Mouse (Mus musculus) adrenal gland (tissue): ENCODE measurements at regions not wholly inside any gene's neighbourhood (a gene's known extent, or its start where the extent isn't known, plus 50 kb on each side); places are given as distances from the start of the nearest gene placed in this dataset.

Source experiments
- intact Hi-C: fragments of 180-260 bp; cut with DNase I; formaldehyde crosslinking; loops from one replicate; pipeline ENCODE4 v1.15.1; 2025

- intact Hi-C loops, result no loop called here
These were observed 202.6 kb upstream of the Tle3 start for GRCm38 (mm10) chr9:61169506-61170090.

- intact Hi-C loops, result no loop called here
These were observed 201.2 kb upstream of the Tle3 start for GRCm38 (mm10) chr9:61170921-61171320.

DNA sequence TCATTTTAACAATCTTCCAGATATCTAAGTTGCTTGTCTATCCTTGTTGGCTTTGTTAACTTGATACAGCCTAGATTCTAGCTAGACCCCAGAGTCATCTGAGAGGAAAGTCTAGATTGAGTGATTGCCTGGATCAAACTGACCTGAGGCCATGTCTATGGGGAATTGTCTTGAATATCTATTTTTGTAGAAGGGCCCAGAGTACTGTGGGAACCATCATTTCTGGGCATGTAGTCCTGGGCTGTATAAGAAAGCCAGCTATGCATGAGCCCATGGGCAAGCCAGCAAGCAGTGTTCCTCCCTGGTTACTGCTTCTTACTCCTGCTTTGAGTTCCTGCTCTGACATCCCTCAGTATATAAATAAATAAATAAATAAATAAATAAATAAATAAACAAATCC lies 199.7 kb upstream of the Tle3 start:
- intact Hi-C loops, result no loop called here

DNA sequence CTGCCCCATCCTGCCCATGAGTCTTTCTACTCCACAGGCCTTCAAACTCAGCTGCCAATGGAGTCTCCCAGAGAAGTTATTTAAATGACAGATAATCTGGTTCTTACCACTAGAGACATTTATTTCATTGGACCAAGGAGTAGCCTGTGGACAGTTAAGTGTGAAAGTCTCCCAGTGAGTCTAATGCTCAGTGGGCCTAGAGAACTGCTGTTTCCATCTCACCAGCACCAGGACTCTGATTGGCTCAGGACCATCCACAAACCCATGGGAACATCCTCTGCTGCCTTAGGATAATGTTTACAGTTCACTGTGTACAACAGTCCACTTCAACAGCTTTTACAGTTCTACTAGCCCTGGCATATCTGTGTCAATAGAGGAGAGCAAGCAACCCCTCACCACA lies 198.6 kb upstream of the Tle3 start:
- intact Hi-C loops, result no loop called here

GRCm38 (mm10) chr9:61175381-61175780 lies 196.8 kb upstream of the Tle3 start:
- intact Hi-C loops, result no loop called here

DNA sequence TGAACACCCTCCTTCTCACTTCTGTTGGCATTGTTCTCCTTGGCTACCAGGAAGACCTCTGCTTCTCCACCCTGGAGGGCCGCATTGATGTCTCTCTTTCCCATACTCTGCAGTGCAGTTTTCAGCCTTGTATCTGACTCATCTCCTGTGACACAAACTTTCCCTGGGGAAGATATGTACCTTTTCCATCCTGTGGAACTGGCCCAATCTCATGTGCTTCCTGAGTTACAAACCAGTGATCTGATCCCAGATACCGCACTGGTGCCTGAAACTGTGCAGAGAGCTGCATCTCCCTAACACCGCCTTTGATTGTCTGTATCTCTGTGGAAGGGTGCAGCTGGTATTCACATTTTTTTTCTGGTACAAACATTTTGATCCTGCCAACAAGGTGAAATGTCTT lies 195.3 kb upstream of the Tle3 start:
- intact Hi-C loops, result no loop called here

- intact Hi-C loops, result no loop called here
These were observed 185.4 kb upstream of the Tle3 start for GRCm38 (mm10) chr9:61186541-61187420.

DNA sequence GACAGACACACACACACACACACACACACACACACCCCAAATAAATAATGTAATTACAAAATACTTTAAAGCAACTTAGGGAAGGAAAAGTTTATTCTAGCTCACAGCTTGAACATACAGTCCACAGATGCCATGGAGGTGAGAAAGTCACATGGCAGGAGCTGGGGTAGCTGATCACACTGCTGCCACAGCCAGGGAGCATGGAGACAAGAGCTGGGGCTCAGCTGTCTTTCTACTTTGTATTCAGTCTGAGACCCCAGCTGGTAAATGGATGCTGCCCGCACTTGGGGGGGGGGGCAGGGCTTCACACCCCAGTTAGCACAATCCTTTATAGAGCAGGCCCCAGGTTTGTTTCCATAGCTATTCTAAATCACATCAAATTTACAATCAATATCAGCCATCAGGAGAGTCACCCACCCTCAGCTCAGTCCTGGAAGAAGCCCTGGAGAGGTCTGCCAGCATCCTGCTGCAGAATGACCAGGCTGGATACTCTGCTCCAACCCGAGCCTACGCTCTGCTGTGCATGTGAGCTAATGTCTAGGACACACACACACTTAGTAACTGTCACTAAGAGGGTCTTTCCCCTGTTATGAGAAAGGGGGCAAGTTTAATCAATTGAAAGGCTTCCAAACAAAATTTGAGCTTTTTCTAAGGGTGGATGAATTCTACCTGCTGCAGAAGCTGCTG lies 184.3 kb upstream of the Tle3 start:
- intact Hi-C loops, result no loop called here

- intact Hi-C loops, result no loop called here
These were observed 182.9 kb upstream of the Tle3 start for GRCm38 (mm10) chr9:61189295-61189694.

- intact Hi-C loops, result no loop called here
These were observed 173.0 kb upstream of the Tle3 start for GRCm38 (mm10) chr9:61199077-61199753.

DNA sequence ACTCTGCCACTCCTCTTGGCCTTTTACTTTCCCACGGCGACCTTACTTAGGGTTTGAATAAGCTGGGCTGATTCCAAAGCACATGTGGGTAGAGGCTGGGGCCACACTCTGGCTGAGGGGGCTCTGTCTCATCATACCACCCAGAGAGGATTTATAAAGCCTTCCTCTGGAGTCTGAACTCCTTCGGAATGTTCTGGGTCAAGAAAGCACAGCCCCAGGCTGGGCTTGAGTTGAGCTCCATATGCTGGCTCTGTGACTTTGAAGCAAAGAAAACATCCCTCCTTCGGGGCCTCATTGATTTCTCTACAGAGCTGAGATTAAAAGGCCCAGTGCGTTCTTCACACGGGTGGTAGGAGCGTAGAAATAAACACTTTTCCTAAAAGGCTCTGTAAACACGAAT lies 172.3 kb upstream of the Tle3 start:
- intact Hi-C loops, result no loop called here

DNA sequence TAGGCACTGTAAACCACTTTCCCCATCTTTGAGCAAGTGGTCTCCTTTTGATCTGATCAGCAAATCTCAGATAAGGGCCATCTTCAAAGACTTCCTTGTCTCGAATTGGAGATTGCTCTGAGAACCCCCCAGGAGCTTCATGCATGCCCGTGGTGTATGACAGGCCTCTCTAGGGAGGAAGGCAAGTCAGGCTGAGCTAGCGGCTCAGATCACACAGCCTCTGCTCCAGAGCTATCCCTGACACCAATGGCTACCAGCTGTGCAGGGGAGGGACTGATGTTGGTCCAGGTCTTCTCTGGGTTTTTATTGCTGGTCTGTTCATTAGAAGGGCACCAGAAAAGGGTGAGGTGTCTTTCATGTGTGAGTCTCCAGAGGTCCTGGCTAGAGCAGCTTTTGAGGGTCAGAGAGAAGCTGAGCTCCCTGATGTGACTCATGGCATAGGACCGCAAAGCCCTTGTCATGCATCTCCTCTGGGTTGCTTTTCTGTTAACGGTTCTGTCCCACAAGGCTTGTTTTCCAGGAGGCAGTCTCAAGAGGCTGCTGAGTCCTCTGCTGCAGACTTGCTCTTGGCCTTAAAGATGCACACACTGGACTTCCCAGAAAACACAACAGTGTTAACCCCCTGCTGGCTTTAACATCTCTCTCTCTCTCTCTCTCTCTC lies 171.7 kb upstream of the Tle3 start:
- intact Hi-C loops, result no loop called here

GRCm38 (mm10) chr9:61205049-61205448 lies 167.1 kb upstream of the Tle3 start:
- intact Hi-C loops, result no loop called here

GRCm38 (mm10) chr9:61206725-61207365 lies 165.3 kb upstream of the Tle3 start:
- intact Hi-C loops, result no loop called here

DNA sequence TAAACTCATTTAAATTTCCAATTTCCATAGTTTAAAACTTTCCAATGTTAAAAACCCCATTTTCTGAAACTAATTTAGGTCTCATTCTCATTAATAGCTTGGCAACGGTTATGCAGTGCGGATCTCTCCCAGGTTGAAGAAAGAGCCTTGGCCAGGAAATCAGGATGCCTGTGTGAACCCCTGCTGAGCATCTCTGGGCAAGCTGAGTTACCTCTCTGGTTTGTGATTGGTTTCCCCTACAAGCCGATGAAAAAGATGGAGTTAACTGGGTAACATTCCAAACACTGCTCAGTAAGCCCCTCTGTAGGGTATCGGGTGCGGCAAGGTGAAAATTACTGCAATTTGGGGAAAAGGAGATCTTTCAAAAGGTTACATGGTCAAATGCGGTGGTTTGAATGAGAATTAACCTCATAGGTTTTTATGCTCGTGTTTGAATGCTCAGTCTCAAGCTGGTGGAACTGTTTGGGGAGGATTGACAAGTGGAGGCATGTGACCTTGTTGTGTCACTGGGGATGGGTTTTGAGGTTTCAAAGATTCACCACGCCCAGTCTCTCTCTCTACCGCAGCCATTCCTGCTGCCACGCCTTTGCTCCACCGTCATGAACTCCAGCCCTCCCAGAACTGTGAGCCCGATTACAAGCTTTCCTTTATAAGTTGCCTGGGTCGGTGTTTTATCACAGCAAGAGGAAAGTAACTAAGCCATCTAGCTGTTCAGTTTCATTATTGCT lies 164.6 kb upstream of the Tle3 start:
- intact Hi-C loops, result no loop called here

DNA sequence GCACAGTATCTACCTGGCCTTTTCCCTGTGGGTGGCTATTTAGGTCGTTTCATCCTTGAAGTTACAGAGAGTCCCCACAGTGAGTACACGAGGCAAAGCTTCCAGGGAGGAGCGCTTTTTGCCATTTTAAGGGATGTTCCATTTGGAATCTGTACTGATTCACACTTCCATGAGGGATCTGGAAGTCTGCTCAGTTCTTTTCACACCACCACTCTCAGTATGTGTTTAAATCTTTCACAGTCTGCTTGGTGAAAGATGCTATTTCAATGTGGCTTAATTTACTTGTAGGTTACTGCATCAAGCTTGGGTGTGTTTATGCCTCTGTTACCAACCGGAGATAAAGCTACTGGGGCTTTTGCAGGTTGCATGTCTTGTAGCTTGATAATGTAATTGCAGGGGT lies 160.5 kb upstream of the Tle3 start:
- intact Hi-C loops, result no loop called here

DNA sequence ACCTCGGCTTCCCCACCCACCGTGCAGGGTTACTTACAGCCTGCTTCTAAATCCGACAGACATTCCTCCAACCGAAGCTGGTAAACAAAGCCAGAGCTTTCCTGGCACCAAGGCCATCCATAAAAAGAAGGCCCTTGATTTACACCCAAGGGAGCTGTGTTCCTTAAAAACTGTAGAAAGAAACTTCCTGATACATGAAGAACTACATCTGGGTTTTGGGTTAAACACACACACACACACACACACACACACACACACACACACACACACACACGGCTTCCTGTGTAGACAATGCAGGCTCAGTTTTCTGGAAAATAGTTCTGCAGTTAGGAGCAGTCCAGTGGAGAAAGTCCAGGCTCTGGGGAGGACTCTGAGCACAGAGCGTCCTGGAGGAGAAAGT lies 157.2 kb upstream of the Tle3 start:
- intact Hi-C loops, result no loop called here

- intact Hi-C loops, result no loop called here
These were observed 156.0 kb upstream of the Tle3 start for GRCm38 (mm10) chr9:61216012-61216770.

GRCm38 (mm10) chr9:61220017-61220416 lies 152.1 kb upstream of the Tle3 start:
- intact Hi-C loops, result no loop called here
